Mouse (Mus musculus): ENCODE results near the gene Rimbp2.
A peak's percentile ranks its signal among the peaks of the same experiment; 100 is the strongest.
"Not testable (repeated sequence)": the region's sequence is repeated elsewhere in the genome, so short reads cannot be mapped to it uniquely, and the experiment has no call there.

The Rimbp2 gene

GRCm38 (mm10) chr5:128739168-128739837 lies 214.0 kb downstream of the Rimbp2 start:
- DNase-seq, result no peak

GRCm38 (mm10) chr5:128735921-128736320 lies 217.4 kb downstream of the Rimbp2 start:
- DNase-seq, result no peak

- peak; percentile 35 for DNase-seq
Observed at GRCm38 (mm10) chr5:128733955-128734354, 219.3 kb downstream of the Rimbp2 start.

- peak; percentile 24 for DNase-seq
Observed at GRCm38 (mm10) chr5:128732416-128733014, 220.8 kb downstream of the Rimbp2 start.

- DNase-seq, result peak; percentile 20
Observed at GRCm38 (mm10) chr5:128730634-128731033, 222.7 kb downstream of the Rimbp2 start.

GRCm38 (mm10) chr5:128729341-128729740 lies 223.9 kb downstream of the Rimbp2 start:
- DNase-seq, result no peak

GRCm38 (mm10) chr5:128720461-128720860 lies 232.8 kb downstream of the Rimbp2 start:
- not testable (repeated sequence) for DNase-seq

GRCm38 (mm10) chr5:128715171-128715570 lies 238.1 kb downstream of the Rimbp2 start:
- DNase-seq, result no peak

GRCm38 (mm10) chr5:128711847-128712246 lies 241.4 kb downstream of the Rimbp2 start:
- DNase-seq, result peak; percentile 18

GRCm38 (mm10) chr5:128710596-128710995 lies 242.7 kb downstream of the Rimbp2 start:
- DNase-seq, result no peak

- no peak for DNase-seq
Observed at GRCm38 (mm10) chr5:128708929-128709328, 244.4 kb downstream of the Rimbp2 start.
